Mouse (Mus musculus) lung, postnatal 14 days (tissue): ENCODE measurements around the gene Tbl1x.
"Not testable (repeated sequence)": the region's sequence is repeated elsewhere in the genome, so short reads cannot be mapped to it uniquely, and the experiment has no call there.

Source experiments
- DNase-seq: peaks from one replicate; pipeline ENCODE4 v3.0.0; 2021

Tbl1x gene

DNA sequence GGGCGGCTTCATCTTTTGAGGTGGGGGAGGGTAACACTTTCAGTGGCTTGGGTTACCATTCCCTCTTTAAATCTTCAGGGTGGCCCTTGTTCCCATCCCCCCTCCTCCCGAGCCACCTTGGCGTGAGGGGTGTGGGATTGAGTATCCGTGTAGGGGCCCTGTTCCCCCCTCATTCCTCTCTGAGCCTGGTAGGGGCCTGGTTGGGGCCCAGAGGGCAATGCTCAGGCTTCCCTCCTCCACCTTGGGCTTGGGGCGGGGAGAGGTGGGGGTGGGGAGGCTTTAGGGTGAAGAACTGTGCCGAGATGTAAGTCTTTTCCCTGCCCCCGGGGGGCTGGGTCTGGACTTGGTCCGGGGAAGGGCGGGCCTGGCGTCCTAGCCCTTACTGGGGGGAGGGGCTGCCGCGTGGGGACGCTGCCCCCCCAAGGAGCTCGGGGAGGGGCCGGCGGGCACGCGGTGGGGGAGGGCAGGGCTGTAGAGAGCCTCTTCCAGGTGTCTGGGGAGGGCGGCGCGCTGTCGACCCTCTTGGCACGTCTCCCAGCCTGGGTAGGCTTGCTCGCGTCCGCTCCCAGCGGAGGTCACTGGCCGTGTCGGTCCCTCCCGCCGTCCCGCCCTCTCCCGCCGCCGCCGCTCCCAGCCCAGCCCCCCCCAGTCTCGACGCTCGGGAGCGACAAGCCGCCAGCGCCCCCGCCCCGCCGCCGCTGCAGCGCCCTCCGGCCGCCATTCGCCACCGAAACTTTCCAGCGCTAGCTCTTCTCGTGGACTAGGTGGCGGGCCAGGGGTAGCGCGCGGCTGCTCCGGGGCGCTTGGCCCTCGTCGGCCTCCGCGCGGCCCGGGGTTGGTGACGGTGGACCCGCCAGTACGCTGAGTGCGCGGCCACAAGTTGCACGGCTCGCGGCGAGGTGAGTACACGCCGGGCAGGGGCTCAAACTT is at the start of gene Tbl1x:
TSS of gene Tbl1x (plus strand) at position 643 of the 930 bp plus-strand sequence.
- peak; percentile 73 for DNase-seq

DNA sequence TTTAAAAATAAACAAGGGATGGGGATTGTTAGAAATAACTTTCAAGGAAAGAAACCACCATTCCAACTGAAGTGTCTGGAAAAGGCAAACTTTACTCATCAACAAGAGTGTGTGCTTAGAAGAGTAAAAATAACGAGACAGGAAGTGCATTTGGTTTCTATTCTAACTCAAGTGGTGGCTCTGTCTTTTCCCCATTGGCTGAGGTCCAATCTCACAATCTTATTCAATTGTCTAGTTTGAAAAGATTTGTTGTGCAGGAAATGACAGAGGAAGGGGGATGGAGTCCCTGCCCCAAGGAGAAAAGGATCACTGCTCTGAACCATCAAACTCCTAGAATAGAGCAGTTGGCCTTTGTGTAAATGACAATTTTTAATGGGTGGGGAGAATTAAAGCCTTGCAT is 41.6 kb upstream of the Tbl1x start:
- no peak for DNase-seq

DNA sequence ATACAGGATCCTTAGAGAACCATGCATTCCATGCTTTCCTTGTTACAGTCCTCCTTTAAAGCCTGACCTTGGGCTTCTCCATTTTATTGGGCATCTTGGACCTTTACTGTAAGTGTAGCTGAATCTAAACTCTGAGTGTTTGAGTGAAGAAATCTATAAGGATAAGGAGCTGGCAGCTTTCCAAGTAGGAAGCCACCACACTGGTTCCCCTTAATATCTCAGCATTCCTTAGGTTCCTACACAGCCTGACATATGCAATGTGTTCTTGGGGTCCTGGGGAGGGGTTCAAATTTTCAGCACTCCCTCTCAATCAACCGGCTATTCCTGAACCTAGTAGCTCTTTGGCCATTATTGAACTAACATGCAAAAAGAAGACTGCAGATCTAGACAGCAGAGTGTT is 38.0 kb upstream of the Tbl1x start:
- DNase-seq, result no peak

DNA sequence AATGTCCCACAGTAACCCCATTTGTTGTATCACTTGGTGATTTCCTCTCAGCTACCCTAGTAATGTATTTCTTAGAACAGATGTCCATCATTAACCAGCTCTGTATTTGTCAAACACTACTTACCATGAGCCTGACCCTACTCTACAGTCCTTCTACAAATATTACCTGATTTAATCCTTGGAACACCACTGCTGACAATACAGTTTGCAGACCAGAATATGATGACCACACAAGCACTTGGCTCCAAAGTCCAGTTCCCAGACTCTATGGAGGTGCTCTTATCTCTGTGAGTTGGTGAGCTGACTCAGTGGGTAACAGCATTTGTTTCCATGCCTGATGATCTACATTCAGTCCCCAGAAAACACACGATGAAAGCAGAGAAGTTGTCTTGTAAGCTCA is 37.3 kb upstream of the Tbl1x start:
- no peak for DNase-seq

DNA sequence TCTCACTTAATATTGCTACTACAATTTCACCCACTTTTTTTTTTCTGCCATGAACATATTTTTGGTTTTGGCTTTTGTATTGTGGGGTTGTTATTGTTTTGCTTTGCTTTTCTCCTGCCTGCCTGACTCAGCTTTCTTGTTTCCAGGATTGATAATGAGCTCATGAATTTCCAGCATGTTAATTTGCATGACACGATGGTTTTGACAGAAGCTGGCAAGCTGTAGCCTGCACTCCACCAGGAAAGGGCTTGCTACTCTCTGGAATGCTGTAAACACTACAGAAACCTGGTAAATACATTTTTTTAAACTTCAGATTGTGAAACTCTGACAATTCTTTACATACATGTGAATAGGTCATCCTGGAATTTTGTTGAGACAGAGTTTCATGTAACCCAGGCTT is 36.3 kb upstream of the Tbl1x start:
- DNase-seq, result no peak

DNA sequence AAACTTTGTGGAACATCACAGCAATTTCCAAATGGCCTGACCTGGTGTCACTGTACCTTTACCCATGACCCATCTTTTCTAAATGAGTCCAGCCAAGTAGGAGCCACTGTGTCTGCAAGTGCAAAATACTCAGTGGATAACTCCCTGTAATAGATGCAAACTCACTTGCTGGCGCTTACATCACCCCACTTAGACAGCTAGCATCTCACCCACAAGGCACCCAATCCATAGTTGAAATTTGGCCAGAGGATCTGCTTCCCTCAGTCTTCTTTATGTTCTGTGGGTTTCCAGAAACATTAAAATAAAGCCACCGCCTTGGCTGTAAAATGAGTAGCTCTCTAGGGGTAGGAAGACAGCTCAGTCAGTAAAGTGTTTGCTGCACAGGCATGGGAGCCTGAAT is 33.3 kb upstream of the Tbl1x start:
- no peak for DNase-seq

DNA sequence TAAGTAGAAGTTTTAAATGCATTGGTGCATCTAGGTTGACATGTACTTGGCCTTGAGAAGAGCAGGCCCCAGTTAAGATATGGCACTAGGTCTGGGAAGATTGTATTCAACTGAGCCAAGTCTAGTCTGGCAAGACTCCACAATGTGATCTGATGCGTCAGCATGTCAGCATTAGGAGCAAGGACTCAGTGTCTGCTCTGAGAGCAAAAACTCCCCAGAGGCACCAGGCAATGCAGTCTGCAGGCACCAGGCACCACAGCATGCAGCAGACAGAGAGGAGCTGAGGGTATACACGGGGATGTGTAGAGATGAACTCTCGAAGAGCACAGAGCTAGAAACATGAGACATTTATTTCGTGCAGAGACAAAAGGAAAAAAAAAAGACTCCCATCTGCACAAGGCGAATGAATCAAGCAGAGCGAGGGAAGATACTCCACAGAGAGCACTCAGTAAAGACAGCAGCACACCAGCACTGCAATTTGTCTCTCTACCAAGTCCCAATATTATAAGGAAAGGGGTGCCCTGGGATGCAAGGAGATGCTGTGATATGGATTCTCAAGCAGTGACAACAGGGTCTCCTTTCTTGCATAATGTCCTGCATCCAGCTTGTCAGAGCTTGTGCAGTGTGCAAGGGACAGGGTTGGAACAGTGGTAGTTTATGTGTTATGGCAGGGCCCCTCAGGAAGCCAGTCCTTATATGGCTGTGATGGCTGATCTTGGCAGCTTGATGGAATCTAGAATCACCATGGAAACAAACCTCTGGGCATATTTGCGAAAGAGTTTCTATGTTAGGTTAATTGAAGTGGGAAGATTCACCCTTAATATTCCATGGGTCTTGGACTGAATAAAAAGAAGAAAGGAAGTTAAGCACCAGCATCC is 22.7 kb upstream of the Tbl1x start:
- peak; percentile 18 for DNase-seq

DNA sequence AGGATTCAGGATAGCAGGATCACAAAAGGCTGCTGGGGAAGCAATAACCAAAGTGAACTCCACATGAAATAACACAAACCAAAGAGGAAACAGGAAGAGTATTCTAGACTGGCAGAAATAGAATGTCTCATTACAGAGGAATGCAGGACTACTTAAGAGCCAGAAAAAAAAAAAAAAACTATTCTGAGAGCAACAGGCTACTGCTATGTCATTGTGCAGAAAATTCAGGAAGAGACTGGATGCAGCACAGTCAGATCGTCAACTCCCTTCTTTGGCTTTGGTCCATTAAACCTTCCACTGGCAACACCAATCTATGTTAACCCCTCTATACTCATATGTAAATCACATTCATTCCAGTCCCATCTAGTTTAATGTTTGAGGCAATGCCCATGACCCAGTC is 20.7 kb upstream of the Tbl1x start:
- no peak for DNase-seq

DNA sequence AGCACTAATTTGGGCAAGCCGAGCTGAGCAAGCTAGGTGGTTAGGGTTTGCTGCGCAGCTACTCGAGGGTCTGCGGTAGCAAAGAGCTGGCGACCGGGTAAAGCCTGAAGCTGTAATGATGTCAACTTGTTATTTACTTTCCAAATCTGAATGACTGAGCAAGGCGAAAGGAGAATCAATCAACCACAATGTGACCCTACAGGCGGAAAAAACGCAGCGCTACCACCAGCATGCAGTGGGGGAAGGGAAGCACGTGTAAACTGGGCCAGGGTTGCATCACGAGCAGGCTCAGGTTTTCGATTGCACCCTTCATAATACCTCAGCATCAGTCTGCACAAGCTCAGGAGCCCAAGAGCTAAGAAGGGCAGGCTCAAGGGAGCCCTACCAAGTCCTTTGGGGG is 1.7 kb upstream of the Tbl1x start:
- peak; percentile 82 for DNase-seq

DNA sequence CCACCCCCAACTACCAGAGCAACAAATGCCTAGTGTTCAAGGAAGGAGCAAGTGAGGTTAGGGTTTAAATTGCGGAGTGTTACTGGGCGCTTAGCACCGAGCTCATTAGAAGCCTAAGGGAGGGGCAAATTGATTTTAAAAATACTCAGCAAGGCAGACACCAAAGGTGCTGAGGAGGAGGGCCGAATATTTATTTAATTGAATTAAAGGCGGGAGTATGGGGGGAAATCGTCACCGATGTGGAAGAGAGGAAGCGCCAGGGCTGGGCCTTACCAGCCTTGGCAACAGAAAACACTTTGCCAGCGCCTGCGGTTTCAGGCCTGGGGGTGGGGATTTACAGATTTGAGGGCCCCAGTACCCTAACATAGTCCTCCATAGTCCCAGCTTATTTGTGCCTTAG is 1.0 kb upstream of the Tbl1x start:
- no peak for DNase-seq

DNA sequence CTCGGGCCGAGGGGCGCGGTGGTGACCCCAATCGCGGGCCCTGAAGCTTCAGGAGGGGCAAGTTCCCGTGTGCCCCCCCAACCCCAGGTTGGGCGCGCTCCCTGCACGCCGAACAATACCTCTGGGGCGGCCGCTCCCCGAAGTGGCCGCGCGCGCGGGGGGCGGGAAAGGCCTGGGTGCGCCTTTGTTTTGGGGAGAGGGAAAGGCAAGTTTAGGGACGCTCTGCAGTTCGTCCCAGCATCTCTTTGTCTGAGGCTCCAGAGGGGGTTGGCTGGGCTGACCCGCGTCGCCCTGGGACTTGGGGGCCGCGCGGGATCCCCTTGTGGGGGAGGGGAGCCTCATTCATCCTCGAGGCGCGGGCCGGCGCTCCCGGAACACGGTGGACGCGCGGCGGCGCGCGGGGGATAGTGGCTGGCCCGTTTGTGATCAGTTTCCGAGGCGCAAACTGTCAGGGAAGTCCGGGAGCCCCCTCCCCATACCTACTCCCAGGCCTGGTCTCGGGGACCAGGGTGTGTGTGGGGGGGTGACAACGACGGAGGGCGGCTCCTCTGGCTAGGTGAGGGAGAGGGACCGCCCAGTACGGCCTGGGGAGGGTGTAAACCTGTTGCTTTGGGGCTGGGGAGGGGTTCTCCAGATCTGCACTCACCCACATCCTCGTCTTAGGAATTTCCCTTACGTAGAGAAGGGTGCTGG is 634 bp downstream of the Tbl1x start:
- peak; percentile 31 for DNase-seq

DNA sequence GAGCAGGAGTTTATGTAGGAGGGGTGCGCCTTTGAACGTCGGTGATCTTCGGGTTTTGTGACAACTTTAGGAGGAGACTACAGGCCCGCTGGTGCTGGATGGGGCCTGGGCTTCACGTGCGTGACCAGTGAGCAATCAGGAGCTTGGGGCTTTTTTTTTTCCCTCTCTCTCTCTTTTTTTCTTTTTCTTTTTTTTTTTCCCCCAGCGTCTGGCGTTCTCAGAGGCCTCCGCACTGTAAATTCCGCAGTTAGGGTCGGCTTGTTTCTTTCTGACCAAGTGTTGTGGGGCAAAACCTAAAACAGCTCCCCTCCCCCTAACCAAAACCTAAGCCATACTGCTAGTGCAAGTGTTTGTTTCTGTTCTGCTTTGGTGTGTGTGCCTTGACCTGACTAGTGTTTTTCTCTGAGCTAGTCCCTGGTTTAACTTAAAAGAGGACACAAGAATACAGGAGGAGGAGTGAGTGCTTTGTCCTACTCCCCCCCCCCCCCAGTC is 1.2 kb downstream of the Tbl1x start:
- DNase-seq, result no peak

DNA sequence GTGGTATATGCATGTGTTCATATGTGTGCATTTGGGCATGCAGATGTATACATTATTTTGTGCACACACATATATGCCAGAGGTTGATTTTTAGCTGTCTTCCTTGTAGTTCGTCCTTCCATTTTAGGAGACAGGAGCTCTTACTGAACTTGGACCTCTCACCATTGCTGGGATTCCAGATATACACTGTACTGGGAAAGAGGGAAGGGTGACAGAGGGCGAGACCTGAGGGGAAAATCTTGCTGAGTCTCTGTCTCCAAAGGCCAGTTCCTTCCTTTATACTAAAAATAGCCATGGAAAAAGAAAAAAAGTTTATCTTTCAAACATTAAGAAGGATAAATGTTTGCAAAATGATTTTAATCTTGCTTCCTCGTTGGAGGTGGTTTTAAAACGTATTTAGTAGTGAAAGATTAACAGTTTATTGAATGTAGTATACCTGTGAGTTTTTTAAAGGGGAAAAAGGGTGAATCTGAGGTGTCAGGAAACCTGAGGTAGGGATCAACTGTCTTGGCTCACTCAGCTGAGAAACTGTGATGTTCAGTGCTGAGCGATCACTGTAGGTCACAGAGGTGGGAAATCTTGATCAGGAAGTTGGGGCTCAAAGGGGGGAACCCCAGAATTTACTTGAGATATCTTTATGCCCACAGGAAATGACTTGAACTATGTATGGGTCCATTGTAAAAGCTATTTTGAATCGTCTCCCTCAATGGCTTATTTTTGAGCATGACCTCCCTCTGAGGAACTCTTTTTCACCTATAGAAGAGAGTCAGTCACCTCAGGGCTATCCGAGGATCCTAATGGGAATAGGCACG is 6.7 kb downstream of the Tbl1x start:
- DNase-seq, result no peak

DNA sequence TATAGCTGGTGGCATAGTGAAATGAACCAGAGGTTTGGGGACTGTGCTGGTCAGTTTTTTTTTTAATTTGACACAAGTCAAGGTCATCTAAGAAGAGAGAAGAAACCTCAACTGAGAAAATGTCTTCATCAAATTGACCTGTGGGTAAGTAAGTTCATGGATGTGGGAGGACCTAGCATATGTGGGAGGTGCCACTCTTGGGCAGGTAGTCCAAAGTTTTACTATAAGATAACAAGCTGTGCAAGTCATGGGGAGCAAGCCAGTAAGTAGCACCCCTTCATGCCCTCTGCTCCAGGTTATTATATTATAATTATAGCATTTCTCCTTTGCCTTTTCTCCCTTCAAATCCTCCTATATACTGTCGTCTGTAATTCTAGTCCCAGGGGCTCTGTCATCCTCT is 8.1 kb downstream of the Tbl1x start:
- DNase-seq, result no peak

DNA sequence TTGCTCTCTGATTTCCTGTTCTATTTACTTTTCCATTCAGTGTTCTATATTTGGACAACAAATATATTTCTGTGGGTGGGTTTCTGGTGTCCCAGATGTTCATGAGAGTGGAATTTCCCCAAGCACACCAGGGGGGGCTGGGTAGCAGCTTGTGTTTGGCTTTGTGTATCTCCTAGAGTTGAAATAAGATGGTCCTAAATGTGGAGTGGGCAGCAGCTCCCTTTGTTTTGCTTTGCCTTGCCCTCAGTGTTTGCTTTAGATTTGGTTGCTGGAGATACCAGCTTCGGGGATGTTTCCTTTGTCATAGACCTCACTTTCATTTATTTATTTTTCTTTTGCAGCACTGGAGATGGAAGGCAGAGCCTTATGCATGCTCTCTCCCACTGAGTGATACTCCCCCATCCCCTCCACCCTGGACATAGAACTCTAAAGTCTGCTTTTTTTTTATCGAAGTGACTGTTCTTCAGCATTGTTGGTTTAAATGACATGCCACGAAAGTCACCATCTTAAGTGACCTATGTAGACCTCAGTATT is 12.1 kb downstream of the Tbl1x start:
- no peak for DNase-seq

DNA sequence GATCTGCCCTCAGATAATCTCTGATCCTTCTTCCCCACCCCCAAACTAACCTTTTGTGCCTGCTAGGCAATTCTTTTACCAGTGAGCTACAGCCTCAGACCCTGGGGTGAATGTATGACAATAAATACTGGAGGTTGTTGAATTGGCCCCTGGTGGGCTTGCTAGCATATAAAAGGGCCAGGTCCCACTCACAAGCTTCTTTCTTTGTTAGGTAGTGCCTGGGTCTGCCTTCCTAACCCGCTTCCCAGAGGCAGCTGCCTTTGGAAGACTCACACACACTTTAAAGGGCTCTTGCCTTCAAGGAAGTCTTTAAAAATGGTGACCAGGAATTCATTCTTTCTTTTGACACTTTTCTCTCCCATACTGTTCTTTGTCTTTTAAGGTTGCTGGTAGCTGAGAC is 14.4 kb downstream of the Tbl1x start:
- DNase-seq, result no peak

DNA sequence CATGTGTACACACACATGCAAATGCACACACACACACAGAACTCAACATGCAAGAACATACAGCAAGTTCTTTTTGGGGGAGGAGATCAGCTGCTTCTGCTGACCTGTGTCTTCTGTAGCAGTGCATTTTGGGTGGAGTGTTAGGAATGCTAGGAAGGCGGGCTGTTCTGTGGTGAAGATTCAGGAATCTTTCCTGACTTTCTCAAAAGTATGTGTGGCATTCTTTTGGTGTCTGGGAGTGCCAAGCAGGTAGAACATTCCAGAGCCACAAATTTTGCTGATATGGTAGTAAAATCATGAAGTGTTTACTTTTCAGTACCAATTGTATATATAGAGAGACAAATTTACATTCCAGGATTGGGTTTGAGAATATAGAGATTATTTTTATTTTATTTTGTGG is 17.6 kb downstream of the Tbl1x start:
- DNase-seq, result no peak

DNA sequence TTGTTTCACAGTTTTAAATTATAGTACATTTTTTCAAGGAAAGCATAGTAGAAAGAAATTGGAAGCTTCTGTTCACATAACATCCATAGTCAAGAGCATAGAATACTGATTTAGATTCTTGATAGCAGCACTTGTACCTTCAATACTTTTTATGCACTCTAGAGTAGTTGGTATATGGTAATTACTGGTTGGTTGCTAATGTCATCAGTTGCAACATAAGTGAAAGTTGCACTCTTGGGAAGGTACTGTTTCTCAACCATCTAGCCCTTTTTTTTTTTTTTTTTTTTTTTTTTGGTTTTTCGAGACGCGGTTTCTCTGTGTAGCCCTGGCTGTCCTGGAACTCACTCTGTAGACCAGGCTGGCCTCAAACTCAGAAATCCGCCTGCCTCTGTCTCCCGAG is 20.2 kb downstream of the Tbl1x start:
- no peak for DNase-seq

DNA sequence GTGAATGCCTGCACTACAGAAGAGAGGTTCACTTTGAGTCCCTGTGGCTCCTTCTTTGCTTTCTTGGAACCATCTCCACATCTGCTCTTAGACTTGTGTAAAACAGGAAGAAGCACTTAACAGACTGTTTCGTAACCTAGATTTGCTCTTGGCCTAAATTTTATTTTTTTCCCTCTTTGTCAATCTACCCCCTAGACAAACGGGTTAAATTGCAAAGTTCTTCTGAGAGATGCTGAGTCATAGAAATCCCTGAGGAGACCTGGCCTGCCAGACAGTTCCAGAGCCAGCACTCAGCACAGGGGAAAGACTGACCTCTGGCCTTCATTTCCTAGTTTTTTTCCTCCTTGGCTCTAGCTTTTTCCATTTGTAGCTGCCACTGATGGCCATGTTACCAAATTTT is 23.1 kb downstream of the Tbl1x start:
- DNase-seq, result no peak

DNA sequence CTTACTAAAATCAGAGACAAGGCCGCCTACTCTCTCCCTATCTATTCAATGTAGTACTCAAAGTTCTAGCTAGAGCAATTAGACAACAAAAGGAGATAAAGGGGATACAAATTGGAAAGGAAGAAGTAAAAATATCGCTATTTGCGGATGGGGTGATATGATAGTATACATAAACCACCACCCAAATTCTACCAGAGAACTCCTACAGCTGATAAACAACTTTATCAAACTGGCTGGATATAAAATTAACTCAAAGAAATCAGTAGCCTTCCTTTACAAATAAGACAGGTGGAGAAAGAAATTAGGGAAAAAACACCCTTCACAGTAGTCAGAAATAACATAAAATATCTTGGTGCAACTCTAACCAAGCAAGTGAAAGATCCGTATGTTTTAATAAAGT is 29.0 kb downstream of the Tbl1x start:
- DNase-seq, result not testable (repeated sequence)

DNA sequence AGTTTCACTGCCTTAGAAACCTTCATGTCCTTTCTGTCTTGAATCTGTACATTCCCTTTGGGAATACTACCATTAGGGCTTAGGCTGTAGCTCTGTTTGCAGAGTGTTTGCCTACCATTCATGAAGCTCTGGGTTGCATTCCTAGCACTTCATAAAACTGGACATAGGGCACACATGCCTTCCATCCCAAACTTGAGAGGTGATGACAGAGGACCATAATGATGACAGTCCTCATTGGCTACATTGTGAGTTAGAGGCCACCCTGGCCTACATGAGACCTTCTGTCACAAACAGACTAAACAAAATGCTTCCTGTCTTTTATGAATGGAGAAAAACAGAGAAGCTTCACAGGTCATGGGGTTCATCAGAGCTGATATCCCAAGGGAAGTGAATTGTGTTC is 33.2 kb downstream of the Tbl1x start:
- no peak for DNase-seq

DNA sequence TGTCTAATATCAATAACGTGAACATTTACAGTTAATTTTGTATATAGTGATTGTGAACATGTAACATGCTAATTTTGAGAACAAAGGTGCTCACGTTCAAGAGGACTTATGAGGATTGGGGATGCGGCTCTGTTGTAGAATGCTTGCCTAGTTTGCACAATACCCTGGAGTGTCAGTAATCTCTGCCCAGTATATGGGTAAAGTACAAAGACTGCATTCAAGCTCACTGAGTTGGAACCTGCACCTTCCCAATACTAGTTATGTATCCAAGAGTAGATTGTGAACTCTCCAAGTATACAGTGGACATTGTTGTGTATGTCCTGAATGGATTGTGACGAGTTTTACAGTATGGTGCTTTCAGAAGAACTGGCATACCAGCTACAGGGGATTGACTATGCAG is 33.7 kb downstream of the Tbl1x start:
- DNase-seq, result no peak
